Mouse (Mus musculus) lung, postnatal 10 days (tissue): Measurements from ENCODE around the gene Ufd1.
"Not testable (repeated sequence)": the region's sequence is repeated elsewhere in the genome, so short reads cannot be mapped to it uniquely, and the experiment has no call there.

Experiments used
- DNase-seq: peaks from one replicate; pipeline ENCODE4 v3.0.0; 2021

Gene Ufd1

GRCm38 (mm10) chr16:18811032-18811431 lies 547 bp upstream of the Ufd1 start:
- no peak for DNase-seq

GRCm38 (mm10) chr16:18812385-18812910 lies 869 bp downstream of the Ufd1 start:
- DNase-seq, result no peak

GRCm38 (mm10) chr16:18822356-18822755 lies 10.8 kb downstream of the Ufd1 start:
- DNase-seq, result no peak

- DNase-seq, result no peak
Observed at GRCm38 (mm10) chr16:18822925-18823324, 11.3 kb downstream of the Ufd1 start.

- no peak for DNase-seq
Observed at GRCm38 (mm10) chr16:18828630-18829029, 17.1 kb downstream of the Ufd1 start.

- DNase-seq, result no peak
Observed at GRCm38 (mm10) chr16:18829102-18829501, 17.5 kb downstream of the Ufd1 start.

GRCm38 (mm10) chr16:18833486-18833885 lies 21.9 kb downstream of the Ufd1 start:
- DNase-seq, result no peak

- peak; percentile 9 for DNase-seq
Observed at GRCm38 (mm10) chr16:18836073-18836467, 24.5 kb downstream of the Ufd1 start.

- DNase-seq, result peak; percentile 97
Observed at GRCm38 (mm10) chr16:18836468-18837208, 25.1 kb downstream of the Ufd1 start, which contains the start of the genes 2510002D24Rik and Gm28539. 2510002D24Rik (plus strand) TSS chr16:18836578. Gm28539 (plus strand) TSS chr16:18836584.

- DNase-seq, result no peak
Observed at GRCm38 (mm10) chr16:18838346-18838745, 26.8 kb downstream of the Ufd1 start.

GRCm38 (mm10) chr16:18846301-18846820 lies 34.8 kb downstream of the Ufd1 start:
- DNase-seq, result no peak

GRCm38 (mm10) chr16:18849521-18850190 lies 38.1 kb downstream of the Ufd1 start:
- not testable (repeated sequence) for DNase-seq

- peak; percentile 71 for DNase-seq
Observed at GRCm38 (mm10) chr16:18858551-18858950, 47.0 kb downstream of the Ufd1 start.

GRCm38 (mm10) chr16:18860186-18860585 lies 48.6 kb downstream of the Ufd1 start:
- peak; percentile 58 for DNase-seq

GRCm38 (mm10) chr16:18870495-18870894 lies 58.9 kb downstream of the Ufd1 start:
- not testable (repeated sequence) for DNase-seq

- no peak for DNase-seq
Observed at GRCm38 (mm10) chr16:18876091-18876441, 64.5 kb downstream of the Ufd1 start.

GRCm38 (mm10) chr16:18876442-18877308 lies 65.1 kb downstream of the Ufd1 start, which contains the start of the genes Mrpl40 and Hira:
Mrpl40 (minus strand) TSS chr16:18876862.
Hira (plus strand) TSS chr16:18877037.
- DNase-seq, result peak; percentile 97

- peak; percentile 74 for DNase-seq
Observed at GRCm38 (mm10) chr16:18877386-18878090, 66.0 kb downstream of the Ufd1 start.

- no peak for DNase-seq
Observed at GRCm38 (mm10) chr16:18878091-18878720, 66.6 kb downstream of the Ufd1 start.

GRCm38 (mm10) chr16:18884044-18884443 lies 72.5 kb downstream of the Ufd1 start:
- no peak for DNase-seq
